Mouse (Mus musculus) heart, embryonic 15.5 days (tissue): Measurements from ENCODE around the gene Csf3. TPM values are rescaled to one million over a fixed set of nuclear protein-coding genes. Genes with fewer than 3 reads are reported as not detected.
"Not testable (repeated sequence)": the region's sequence is repeated elsewhere in the genome, so short reads cannot be mapped to it uniquely, and the experiment has no call there.

Experiments
- ATAC-seq: fragments of 200-750 bp; cut with Nextera tagmentation; replicated peaks from 2 replicates; pipeline ENCODE4 v1.8.0; 2017; ENCODE audit warnings: low read depth, moderate TSS enrichment; ENCODE audit not compliant: insufficient number of reproducible peaks, insufficient read depth, low FRiP score
- H3K27ac ChIP-seq: fragments of 300-500 bp; sonication (generic); 2 replicates; pipeline ENCODE4 v1.5.1; 2015; ENCODE audit warnings: mild to moderate bottlenecking, inconsistent platforms
- H3K27me3 ChIP-seq: fragments of 300-500 bp; sonication (generic); 2 replicates; pipeline ENCODE4 v1.6.1; 2015; ENCODE audit warnings: inconsistent platforms
- H3K36me3 ChIP-seq: fragments of 300-500 bp; sonication (generic); 2 replicates; pipeline ENCODE4 v1.6.1; 2015; ENCODE audit warnings: mild to moderate bottlenecking, inconsistent platforms
- H3K4me1 ChIP-seq: fragments of 300-500 bp; sonication (generic); replicated peaks from 2 replicates; pipeline ENCODE4 v1.6.1; 2015; ENCODE audit warnings: inconsistent platforms
- H3K4me2 ChIP-seq: fragments of 300-500 bp; sonication (generic); 2 replicates; pipeline ENCODE4 v1.6.1; 2015; ENCODE audit warnings: inconsistent platforms, mild to moderate bottlenecking, moderate library complexity
- H3K4me3 ChIP-seq: fragments of 300-500 bp; sonication (generic); 2 replicates; pipeline ENCODE4 v1.5.1; 2015; ENCODE audit warnings: mild to moderate bottlenecking, inconsistent platforms
- H3K9ac ChIP-seq: fragments of 300-500 bp; sonication (generic); 2 replicates; pipeline ENCODE4 v1.6.1; 2015; ENCODE audit warnings: mild to moderate bottlenecking, inconsistent platforms
- H3K9me3 ChIP-seq: fragments of 300-500 bp; sonication (generic); replicated peaks from 2 replicates; pipeline ENCODE4 v1.6.1; 2016; ENCODE audit warnings: inconsistent platforms
- WGBS: fragments of 180-500 bp; shearing (Covaris S2); methylation state at CpG from one replicate; pipeline ENCODE4 v1.1.7; 2015; ENCODE audit warnings: mixed read lengths; 5-methylcytosine and 5-hydroxymethylcytosine counted together
- polyA plus RNA-seq: library from polyadenylated mRNA; unstranded; fragments of >200 nt; fragmentation: Nextera tagmentation; extraction: Ambion mirVana; gene quantifications from 2 replicates; pipeline ENCODE4 v1.2.1, GENCODE M21; 2015

Gene Csf3
- polyA plus RNA-seq, 1 experiment from 2014 or later: not detected

DNA sequence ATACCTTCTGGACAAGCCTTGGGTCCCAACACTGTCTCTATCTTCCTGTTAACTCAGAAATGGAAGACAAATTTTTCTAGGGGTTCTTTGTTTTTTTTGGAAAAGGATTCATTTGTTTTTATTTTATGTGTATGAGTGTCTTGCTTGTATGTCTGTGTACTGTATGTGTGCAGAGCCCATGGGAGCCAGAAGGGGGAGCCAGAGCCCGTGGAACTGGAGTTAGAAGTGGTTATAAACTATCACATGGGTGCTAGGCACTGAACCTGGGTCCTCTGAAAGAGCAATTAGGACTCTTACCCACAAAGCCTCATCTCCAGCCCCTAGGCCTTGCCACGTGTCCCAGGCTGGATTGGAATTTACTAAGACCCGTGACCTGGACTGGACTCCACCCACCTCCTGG is 33.0 kb downstream of the Csf3 start:
- no peak overlapping the region for H3K4me3 ChIP-seq
- H3K4me2 ChIP-seq: no peak overlapping the region
- 75% methylated on average over 3 of the region's 3 CpGs for WGBS
- no peaks in the 10 kb centered on the region for H3K36me3 ChIP-seq
- H3K27me3 ChIP-seq: no peaks in the 10 kb centered on the region
- no peaks in the 10 kb centered on the region for H3K9me3 ChIP-seq
- H3K4me1 ChIP-seq: peaks cover 17% of the 10 kb centered on the region
- ATAC-seq: no peak
- H3K27ac ChIP-seq: no peak overlapping the region
- no peak overlapping the region for H3K9ac ChIP-seq

DNA sequence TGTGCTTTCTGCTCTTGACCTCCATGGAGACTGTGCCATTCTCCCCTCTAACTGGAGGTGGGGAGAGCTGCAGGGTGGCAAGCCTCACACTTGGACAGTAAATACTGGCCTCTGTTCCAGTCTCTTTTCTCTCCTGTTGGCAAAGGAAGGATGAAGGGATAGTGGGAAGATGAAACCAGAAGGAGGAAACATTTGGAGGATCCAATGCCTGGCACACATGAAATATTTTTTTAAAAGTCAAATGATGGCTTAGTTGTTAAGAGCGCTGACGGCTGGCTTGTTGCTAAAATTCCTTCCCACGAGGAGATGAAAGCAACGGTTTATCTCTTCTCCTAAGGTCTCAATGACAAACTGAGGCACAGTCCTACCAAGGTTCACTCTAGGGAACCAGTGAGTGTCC is 34.0 kb downstream of the Csf3 start:
- Histone ChIP-seq H3K27ac (no peak overlapping the region), H3K27me3 (no peaks in the 10 kb centered on the region), H3K9ac (no peak overlapping the region), H3K36me3 (no peaks in the 10 kb centered on the region), H3K4me1 (peaks cover 22% of the 10 kb centered on the region), H3K9me3 (no peaks in the 10 kb centered on the region), H3K4me3 (no peak overlapping the region), H3K4me2 (no peak overlapping the region)
- no peak for ATAC-seq
- WGBS: 85% methylated on average over 4 of the region's 4 CpGs

DNA sequence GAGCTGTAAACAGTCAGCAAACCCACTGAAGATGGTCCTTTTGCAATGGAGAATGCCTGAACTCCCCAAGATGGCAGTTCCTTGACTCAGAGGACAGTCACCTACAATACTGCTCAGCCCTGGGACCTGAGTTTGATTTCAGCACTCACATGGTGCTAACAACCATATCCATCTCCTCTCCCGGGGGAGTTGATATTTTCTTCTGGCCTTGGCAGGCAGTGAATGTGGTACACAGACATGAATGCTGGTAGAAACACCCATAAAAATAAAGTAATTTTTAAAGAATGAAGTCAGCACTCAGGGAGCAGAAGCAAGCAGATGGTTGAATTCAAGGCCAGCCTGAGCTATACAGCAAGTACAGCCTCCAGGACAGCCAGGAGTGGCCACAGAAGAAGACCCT is 35.1 kb downstream of the Csf3 start:
- Histone ChIP-seq H3K9me3 (no peaks in the 10 kb centered on the region), H3K4me2 (no peak overlapping the region), H3K36me3 (no peaks in the 10 kb centered on the region), H3K27me3 (no peaks in the 10 kb centered on the region), H3K9ac (no peak overlapping the region), H3K4me1 (peaks cover 19% of the 10 kb centered on the region), H3K27ac (no peak overlapping the region), H3K4me3 (no peak overlapping the region)
- WGBS: 81% methylated on average over 1 of the region's 1 CpGs
- ATAC-seq: no peak

DNA sequence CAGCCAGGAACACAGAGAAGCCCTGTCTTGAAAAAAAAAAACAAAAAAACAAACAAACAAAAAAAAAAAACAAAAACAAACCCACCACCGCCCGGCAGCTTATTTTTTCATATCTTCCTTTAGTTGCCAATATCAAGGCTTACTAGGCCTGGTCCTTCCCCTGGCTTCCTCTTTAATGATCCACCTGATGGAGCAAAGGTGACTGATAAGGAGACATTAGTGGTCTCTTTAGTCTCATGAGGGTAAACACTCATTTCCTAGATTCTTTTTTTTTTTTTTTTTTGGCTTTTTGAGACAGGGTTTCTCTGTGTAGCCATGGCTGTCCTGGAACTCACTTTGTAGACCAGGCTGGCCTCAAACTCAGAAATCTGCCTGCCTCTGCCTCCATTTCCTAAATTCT is 36.2 kb downstream of the Csf3 start:
- not testable (repeated sequence) for H3K9ac ChIP-seq, ATAC-seq, H3K36me3 ChIP-seq, H3K4me3 ChIP-seq, H3K9me3 ChIP-seq, H3K27me3 ChIP-seq, H3K4me2 ChIP-seq, H3K27ac ChIP-seq
- 77% methylated on average over 2 of the region's 2 CpGs for WGBS
- H3K4me1 ChIP-seq: peaks cover 20% of the 10 kb centered on the region

DNA sequence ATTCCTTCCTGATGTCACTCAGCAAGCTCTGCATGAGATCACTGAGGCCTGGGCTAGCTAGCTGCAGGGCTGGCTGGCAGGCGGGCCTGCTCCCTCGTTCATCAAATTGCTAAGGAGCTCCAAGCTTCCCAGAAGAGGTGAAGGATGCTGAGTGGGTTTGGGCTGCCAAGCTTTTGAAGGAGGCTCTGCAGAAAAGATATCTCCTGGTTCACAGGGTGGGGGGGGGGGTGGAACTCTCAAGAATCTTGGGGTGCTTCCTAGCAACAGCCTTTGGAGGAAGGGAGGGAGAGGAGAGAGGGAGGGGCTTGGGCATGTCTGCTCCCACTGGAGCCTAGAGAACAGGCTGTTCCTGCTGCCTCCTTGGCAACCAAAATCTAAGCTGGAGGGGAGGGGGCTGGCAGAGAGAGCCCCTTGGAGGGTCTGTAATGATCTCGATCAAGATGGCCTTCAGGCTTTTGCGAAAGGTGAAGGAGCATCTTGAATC is 37.4 kb downstream of the Csf3 start:
- H3K27me3 ChIP-seq: no peaks in the 10 kb centered on the region
- no peak overlapping the region for H3K4me3 ChIP-seq
- no peak for ATAC-seq
- H3K4me2 ChIP-seq: no peak overlapping the region
- no peaks in the 10 kb centered on the region for H3K9me3 ChIP-seq
- 51% methylated on average over 4 of the region's 4 CpGs for WGBS
- no peak overlapping the region for H3K9ac ChIP-seq
- no peaks in the 10 kb centered on the region for H3K36me3 ChIP-seq
- peaks cover 29% of the 10 kb centered on the region for H3K4me1 ChIP-seq
- no peak overlapping the region for H3K27ac ChIP-seq

DNA sequence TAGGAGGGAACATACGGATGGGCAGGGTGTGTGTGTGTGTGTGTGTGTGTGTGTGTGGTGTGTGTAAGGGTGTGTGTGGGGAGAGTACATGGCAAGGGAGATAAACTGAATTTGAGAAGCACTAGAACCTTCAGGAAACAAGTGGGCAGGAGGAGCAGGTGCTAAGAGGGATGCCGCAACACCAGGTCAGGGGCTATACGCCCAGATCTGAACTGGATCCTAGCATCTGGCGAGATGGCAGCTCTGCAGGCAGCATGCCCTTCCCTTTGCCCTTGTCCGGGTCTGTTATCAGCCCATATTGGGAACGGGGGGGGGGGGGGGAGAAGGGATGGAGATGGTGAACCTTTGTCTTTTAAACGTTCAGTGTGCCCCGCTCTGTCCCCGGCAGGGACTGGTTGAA is 37.9 kb downstream of the Csf3 start:
- Histone ChIP-seq H3K4me2 (no peak overlapping the region), H3K27ac (0 out of 2 replicates have a peak overlapping the region, but pooled peaks have one; percentile 96), H3K4me1 (peaks cover 34% of the 10 kb centered on the region), H3K9ac (no peak overlapping the region), H3K27me3 (no peaks in the 10 kb centered on the region), H3K36me3 (no peaks in the 10 kb centered on the region), H3K9me3 (no peaks in the 10 kb centered on the region), H3K4me3 (no peak overlapping the region)
- no peak for ATAC-seq
- 63% methylated on average over 9 of the region's 9 CpGs for WGBS

DNA sequence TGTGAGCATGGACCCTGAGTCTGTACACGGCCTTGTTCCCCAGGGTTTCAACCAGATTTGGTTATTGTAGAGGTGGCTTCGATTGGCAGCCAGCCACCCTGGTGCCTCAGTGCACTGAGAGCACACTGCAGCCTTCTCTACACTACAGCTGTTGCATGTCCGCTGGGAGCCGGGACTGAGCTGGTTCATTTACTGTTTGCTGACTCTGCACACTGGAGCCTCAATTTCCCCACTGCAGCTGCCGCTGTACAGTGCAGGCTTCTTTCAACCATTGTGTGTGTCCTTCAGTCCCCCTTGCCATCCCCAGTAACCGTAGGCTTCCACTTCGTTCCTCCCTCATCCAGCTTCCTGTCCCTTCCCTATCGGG is 38.9 kb downstream of the Csf3 start:
- 0 out of 2 replicates have a peak, but pooled peaks have one; percentile 1 for ATAC-seq
- Histone ChIP-seq H3K36me3 (no peaks in the 10 kb centered on the region), H3K27me3 (no peaks in the 10 kb centered on the region), H3K9ac (peak overlapping the region; percentile 88), H3K4me3 (peak overlapping the region; percentile 79), H3K9me3 (no peaks in the 10 kb centered on the region), H3K27ac (peak overlapping the region; percentile 96), H3K4me2 (peak overlapping the region; percentile 89), H3K4me1 (peaks cover 45% of the 10 kb centered on the region)
- WGBS: 10% methylated on average over 8 of the region's 8 CpGs

DNA sequence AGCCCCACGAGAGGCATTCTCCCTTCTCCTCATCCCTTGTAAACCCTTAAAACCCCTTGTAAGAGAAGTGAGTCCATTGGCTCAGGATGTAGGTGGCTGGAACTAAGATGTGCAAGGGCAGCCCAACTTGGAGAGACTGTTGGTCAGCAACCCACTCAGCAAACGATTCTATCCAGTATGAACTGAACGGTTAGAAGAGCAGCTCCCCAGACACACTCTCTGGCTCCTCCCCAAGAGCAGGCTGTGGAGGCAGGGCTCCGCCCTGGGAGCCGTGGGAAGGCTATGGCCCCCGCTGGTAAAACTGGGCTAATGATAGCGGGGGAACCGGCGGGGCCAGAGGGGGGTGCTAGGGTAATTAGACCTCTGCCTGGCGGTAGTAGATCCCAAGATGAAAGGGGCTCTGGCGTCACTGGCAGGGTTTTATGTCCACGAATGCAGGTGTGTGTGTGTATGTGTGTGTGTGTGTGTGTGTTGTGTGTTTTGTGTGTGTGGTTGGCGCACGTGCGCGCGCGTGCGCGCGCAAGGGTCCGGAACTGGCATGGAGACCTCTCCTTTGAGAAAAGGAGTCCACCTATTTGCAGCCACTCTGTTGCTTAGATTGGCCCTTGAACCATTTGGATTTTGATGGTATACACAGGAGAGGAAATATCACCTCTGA is 39.5 kb downstream of the Csf3 start, which contains the start of gene Thra:
TSS of gene Thra (plus strand) at position 246 of the 658 bp plus-strand sequence.
- H3K4me1 ChIP-seq: peaks cover 50% of the 10 kb centered on the region
- peak within 1 kb of the TSS; percentile 88 for H3K9ac ChIP-seq
- ATAC-seq: peak; percentile 67
- WGBS: under 1% methylated on average over 22 of the region's 22 CpGs
- H3K36me3 ChIP-seq: no peaks in the 10 kb centered on the region
- H3K4me2 ChIP-seq: peak within 1 kb of the TSS; percentile 89
- no peaks in the 10 kb centered on the region for H3K27me3 ChIP-seq
- H3K27ac ChIP-seq: peak within 1 kb of the TSS; percentile 96
- no peaks in the 10 kb centered on the region for H3K9me3 ChIP-seq
- H3K4me3 ChIP-seq: peak within 1 kb of the TSS; percentile 79

DNA sequence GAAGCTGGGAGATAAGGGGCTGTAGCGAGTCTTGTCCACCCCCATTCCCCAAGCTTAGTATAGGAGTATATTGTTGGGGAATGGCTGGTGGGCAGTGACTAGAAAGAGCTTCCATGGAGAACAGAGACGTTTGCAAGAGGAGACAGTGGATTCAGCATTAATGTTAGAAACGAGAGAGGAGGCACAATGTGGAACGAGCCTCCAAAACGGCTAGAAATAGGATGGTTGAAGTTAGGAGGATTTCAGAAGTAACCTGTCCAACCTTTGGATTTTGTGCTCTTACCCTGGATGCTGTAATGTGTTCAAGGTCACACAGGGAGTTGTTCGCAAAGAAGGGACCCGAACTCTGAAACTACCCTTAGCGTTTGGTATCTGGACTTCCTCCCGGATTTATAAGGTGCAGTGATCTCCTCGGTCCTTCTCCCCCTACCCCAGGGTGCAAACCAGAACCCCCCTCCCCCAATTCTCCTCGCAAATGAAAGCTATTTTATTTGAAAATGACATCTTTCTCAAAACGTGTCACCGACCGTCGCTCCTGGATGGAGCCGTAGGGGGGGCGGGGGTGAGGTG is 40.1 kb downstream of the Csf3 start:
- ATAC-seq: no peak
- peaks cover 56% of the 10 kb centered on the region for H3K4me1 ChIP-seq
- H3K36me3 ChIP-seq: no peaks in the 10 kb centered on the region
- no peaks in the 10 kb centered on the region for H3K27me3 ChIP-seq
- peak overlapping the region; percentile 89 for H3K4me2 ChIP-seq
- under 1% methylated on average over 17 of the region's 17 CpGs for WGBS
- no peaks in the 10 kb centered on the region for H3K9me3 ChIP-seq
- peak overlapping the region; percentile 88 for H3K9ac ChIP-seq
- H3K4me3 ChIP-seq: peak overlapping the region; percentile 79
- peak overlapping the region; percentile 96 for H3K27ac ChIP-seq

DNA sequence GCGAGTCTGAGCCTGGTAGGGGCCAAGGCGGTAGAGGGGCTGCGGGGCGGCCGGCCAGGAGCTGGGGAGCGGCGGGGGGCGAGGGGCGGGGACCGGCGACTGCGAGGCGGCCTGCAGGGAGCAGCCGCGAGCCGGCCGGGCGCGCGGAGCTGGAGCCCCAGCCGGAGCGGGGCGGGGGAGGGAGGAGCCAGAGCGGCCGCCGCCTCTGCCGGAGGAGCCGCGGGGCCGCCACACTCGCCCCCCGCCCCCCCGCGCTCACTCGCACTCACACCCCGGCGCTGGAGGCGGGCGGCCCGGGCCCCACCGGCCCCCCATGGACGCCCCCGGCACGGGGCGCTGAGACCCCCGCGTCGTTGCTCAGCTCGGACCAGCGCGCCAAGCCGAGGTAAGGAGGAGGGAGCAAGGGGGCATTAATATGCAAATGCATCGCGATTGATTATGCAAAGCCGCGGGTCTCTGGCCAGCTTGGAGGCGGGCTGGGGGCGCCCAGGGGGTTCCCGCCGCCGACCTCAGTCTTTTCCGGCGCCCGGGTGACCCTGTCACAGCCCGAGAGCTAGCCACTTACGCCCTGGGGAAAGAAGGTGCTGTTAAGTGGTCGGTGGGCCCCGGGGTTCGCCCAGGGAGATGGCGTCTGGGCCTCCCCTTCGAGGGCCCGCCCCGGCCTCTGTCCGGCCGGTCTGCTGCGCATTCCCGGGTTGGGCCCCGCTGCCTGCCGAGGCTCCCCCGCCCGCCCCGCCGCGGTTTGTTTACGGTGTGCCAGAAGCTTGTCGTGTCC is 40.7 kb downstream of the Csf3 start:
- no peaks in the 10 kb centered on the region for H3K9me3 ChIP-seq

More for the DNA sequence above, 40.7 kb downstream of the Csf3 start:
- Histone ChIP-seq H3K4me3 (peak overlapping the region; percentile 79), H3K27ac (peak overlapping the region; percentile 96), H3K36me3 (no peaks in the 10 kb centered on the region), H3K9ac (peak overlapping the region; percentile 88), H3K4me2 (peak overlapping the region; percentile 89), H3K4me1 (peaks cover 63% of the 10 kb centered on the region), H3K27me3 (no peaks in the 10 kb centered on the region)
- under 1% methylated on average over 78 of the region's 86 CpGs for WGBS
- peak; percentile 76 for ATAC-seq
